22 mouse cellular contexts compared by ENCODE assay signal in the genomic region with DNA sequence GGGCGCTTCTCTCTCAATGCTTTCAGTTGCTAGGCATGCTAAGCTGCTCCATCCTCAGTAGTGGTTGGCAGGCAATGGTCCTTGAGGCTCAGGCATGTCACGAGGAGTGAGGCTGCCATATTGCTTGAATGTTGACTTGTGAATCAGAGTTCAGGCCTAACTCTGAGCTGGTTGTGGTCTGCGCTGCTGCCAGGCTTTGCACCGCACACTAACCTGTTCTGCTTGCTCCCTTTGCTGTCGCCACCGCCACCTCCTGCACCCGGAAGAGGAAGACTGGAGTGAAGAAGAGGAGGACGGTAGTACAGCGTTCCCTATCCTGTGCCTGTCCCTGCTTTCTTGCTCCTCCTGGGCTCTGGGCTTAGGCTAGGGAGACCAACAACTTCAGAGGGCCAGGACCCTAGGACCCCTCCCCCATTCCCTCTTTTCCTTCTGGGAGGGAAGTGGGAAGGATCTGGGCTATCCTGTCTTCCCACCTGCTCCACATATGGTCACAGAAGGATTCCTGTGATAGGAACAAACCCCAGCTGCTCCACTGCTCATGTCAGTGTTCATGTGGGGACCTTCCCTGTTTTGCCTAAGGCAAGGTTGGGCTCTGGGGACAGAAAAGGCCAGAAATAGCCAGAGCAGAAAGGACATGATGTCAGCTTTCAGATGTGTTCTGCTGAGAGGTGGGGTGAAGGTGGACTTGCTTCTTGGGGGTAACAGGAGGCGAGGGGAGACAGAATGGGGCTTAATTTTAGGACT. TPM values are rescaled to one million over a fixed set of nuclear protein-coding genes. Genes with fewer than 3 reads are reported as not detected.
DNase-seq lines count a peak whose midpoint lies in the region; ATAC-seq and TF ChIP-seq lines count a peak whose summit lies in the region.
"Had no signal": no experiment of that assay in that cellular context is flagged by ENCODE, and none has a peak within 500 bp of the region (broad histone marks: within the 10 kb centered on the region; RNA-seq: fewer than 3 reads in every experiment).

No protein-coding gene starts in this region.

- peak overlapping the region; percentile 45 for H3K27ac ChIP-seq in forebrain, embryonic 10.5 days
- H3K27ac ChIP-seq in forebrain, postnatal 0 days (ENCODE audit: low read depth, low read length), result no peak overlapping the region
- peak overlapping the region; percentile 77 for H3K27ac ChIP-seq in heart, embryonic 13.5 days (replicated peaks)
- peak overlapping the region; percentile 71 for H3K27ac ChIP-seq in heart, embryonic 16.5 days (ENCODE audit: low read length)
- H3K27ac ChIP-seq: hindbrain, postnatal 0 days; intestine, embryonic 15.5 days; liver, embryonic 12.5 days; macrophage had no signal

- ATAC-seq in forebrain, postnatal 0 days, result no peak
- no peak for ATAC-seq in heart, embryonic 13.5 days (ENCODE audit: extremely low read depth, insufficient number of reproducible peaks, low FRiP score, low TSS enrichment)
- no peak for ATAC-seq in heart, embryonic 16.5 days (replicated peaks; ENCODE audit: extremely low read depth, insufficient read depth, low FRiP score)
- ATAC-seq: forebrain, embryonic 14.5 days; hindbrain, postnatal 0 days; intestine, embryonic 15.5 days; liver, embryonic 12.5 days; liver, postnatal 0 days; midbrain, embryonic 16.5 days had no signal

- peaks cover 62% of the 10 kb centered on the region for H3K79me2 ChIP-seq in myocyte (ENCODE audit: control insufficient read depth, insufficient read depth)

- no peak overlapping the region for H3K9ac ChIP-seq in forebrain, postnatal 0 days
- peak overlapping the region; percentile 75 for H3K9ac ChIP-seq in heart, embryonic 13.5 days
- H3K9ac ChIP-seq in heart, embryonic 16.5 days (ENCODE audit: low read length), result peak overlapping the region; percentile 0
- H3K9ac ChIP-seq: intestine, embryonic 15.5 days; liver, embryonic 12.5 days; liver, postnatal 0 days had no signal

- peak; percentile 42 for TF ChIP-seq POLR2A in myocyte (IDR thresholded peaks at IDR 0.05; ENCODE audit: insufficient read length, low read depth)

- no peak overlapping the region for H3ac ChIP-seq in myocyte (ENCODE audit: control insufficient read depth, insufficient read length)

- H3K4me2 ChIP-seq in forebrain, postnatal 0 days (ENCODE audit: low read depth), result no peak overlapping the region
- H3K4me2 ChIP-seq in heart, embryonic 13.5 days, result peak overlapping the region; percentile 71
- peak overlapping the region; percentile 63 for H3K4me2 ChIP-seq in heart, embryonic 16.5 days (ENCODE audit: low read depth, low read length)
- peak overlapping the region; percentile 89 for H3K4me2 ChIP-seq in myocyte (ENCODE audit: low read depth)
- H3K4me2 ChIP-seq: intestine, embryonic 15.5 days; liver, embryonic 12.5 days had no signal

- TF ChIP-seq CTCF in forebrain, postnatal 0 days (IDR thresholded peaks at IDR 0.05; ENCODE audit: low read depth), result no peak

- no peak for DNase-seq in forebrain, embryonic 10.5 days (ENCODE audit: extremely low spot score, low spot score)
- DNase-seq in forebrain, postnatal 0 days, result no peak
- no peak for DNase-seq in heart, adult 11 months
- no peak for DNase-seq in cerebellum, postnatal 36 days
- DNase-seq in natural killer cell, adult 2 months (ENCODE audit: low spot score in 2 of 2), result no peak
- DNase-seq: adrenal gland, postnatal 14 days; cerebellum, adult 11-12 months; cerebellum, adult 9-11 months; gastrocnemius, postnatal 25 days; kidney, postnatal 4 days; liver, postnatal 0 days; thymus, postnatal 4 days had no signal

- peaks cover 7% of the 10 kb centered on the region for H3K4me1 ChIP-seq in forebrain, embryonic 10.5 days
- no peaks in the 10 kb centered on the region for H3K4me1 ChIP-seq in forebrain, postnatal 0 days (ENCODE audit: insufficient read depth)
- peaks cover 99% of the 10 kb centered on the region for H3K4me1 ChIP-seq in heart, embryonic 13.5 days
- peaks cover 63% of the 10 kb centered on the region for H3K4me1 ChIP-seq in heart, embryonic 16.5 days (ENCODE audit: control insufficient read depth, insufficient read depth, low read length)
- H3K4me1 ChIP-seq: intestine, embryonic 15.5 days had no signal

- H3K27me3 ChIP-seq in forebrain, embryonic 10.5 days (ENCODE audit: poor library complexity, severe bottlenecking), result no peaks in the 10 kb centered on the region
- H3K27me3 ChIP-seq in forebrain, postnatal 0 days (ENCODE audit: insufficient read depth, low read length), result no peaks in the 10 kb centered on the region
- no peaks in the 10 kb centered on the region for H3K27me3 ChIP-seq in heart, embryonic 13.5 days (replicated peaks)
- H3K27me3 ChIP-seq in heart, embryonic 16.5 days (ENCODE audit: control insufficient read depth, insufficient read depth, low read length), result no peaks in the 10 kb centered on the region
- no peaks in the 10 kb centered on the region for H3K27me3 ChIP-seq in myocyte (ENCODE audit: control insufficient read depth, insufficient read depth, insufficient read length)
- H3K27me3 ChIP-seq: intestine, embryonic 15.5 days had no signal

- no peaks in the 10 kb centered on the region for H3K9me3 ChIP-seq in forebrain, embryonic 10.5 days
- no peaks in the 10 kb centered on the region for H3K9me3 ChIP-seq in forebrain, postnatal 0 days (ENCODE audit: low read length)
- no peaks in the 10 kb centered on the region for H3K9me3 ChIP-seq in heart, embryonic 13.5 days
- no peaks in the 10 kb centered on the region for H3K9me3 ChIP-seq in heart, embryonic 16.5 days (replicated peaks; ENCODE audit: control insufficient read depth, low read length)
- H3K9me3 ChIP-seq: intestine, embryonic 15.5 days; liver, embryonic 12.5 days had no signal

- 88% methylated on average over 10 of the region's 10 CpGs for WGBS in forebrain, embryonic 10.5 days
- 85% methylated on average over 10 of the region's 10 CpGs for WGBS in forebrain, postnatal 0 days
- 76% methylated on average over 10 of the region's 10 CpGs for WGBS in heart, embryonic 13.5 days
- WGBS in heart, embryonic 16.5 days, result 71% methylated on average over 10 of the region's 10 CpGs

- no peaks in the 10 kb centered on the region for H3K36me3 ChIP-seq in forebrain, embryonic 10.5 days (replicated peaks)
- no peaks in the 10 kb centered on the region for H3K36me3 ChIP-seq in forebrain, postnatal 0 days (ENCODE audit: insufficient read depth)
- H3K36me3 ChIP-seq in heart, embryonic 13.5 days, result peaks cover 98% of the 10 kb centered on the region
- peaks cover 22% of the 10 kb centered on the region for H3K36me3 ChIP-seq in heart, embryonic 16.5 days (ENCODE audit: control insufficient read depth, insufficient read depth)
- peaks cover 36% of the 10 kb centered on the region for H3K36me3 ChIP-seq in myocyte (ENCODE audit: control insufficient read depth, insufficient read depth)
- H3K36me3 ChIP-seq: intestine, embryonic 15.5 days; liver, embryonic 12.5 days had no signal

- no peak overlapping the region for H3K4me3 ChIP-seq in forebrain, embryonic 10.5 days
- H3K4me3 ChIP-seq in forebrain, postnatal 0 days (ENCODE audit: low read depth, low read length), result no peak overlapping the region
- H3K4me3 ChIP-seq in heart, embryonic 13.5 days, result peak overlapping the region; percentile 23
- peak overlapping the region; percentile 1 for H3K4me3 ChIP-seq in heart, embryonic 16.5 days (ENCODE audit: low read length)
- peak overlapping the region; percentile 29 for H3K4me3 ChIP-seq in myocyte
- H3K4me3 ChIP-seq: intestine, embryonic 15.5 days; liver, embryonic 12.5 days had no signal

TF ChIP-seq in myocyte, 11 proteins besides CTCF, POLR2A, EP300 and RAD21:
- TF ChIP-seq POLR2AphosphoS2 (IDR thresholded peaks at IDR 0.05; ENCODE audit: insufficient read length, low read depth) (peak; percentile 62), MYOG (IDR thresholded peaks at IDR 0.05; ENCODE audit: control insufficient read depth in 1 of 3, insufficient read depth in 1 of 3, insufficient read length in 2 of 3, low read depth in 2 of 3) (peak in 2 of 3 experiments; percentile 37 to 71), MAX (IDR thresholded peaks at IDR 0.05; ENCODE audit: low read depth) (no peak), MYOD1 (IDR thresholded peaks at IDR 0.05; ENCODE audit: control insufficient read depth in 1 of 3, insufficient read length in 2 of 3, low read depth in 2 of 3) (peak in 2 of 3 experiments; percentile 16 to 75)

RNA-seq across cellular contexts. Expression of a gene that starts 7.5 kb away (rescaled TPM):
- polyA plus RNA-seq in forebrain, embryonic 10.5 days (2016; fragmentation: Nextera tagmentation; extraction: Ambion mirVana), result 0.45 TPM in 1 of 2 replicates, not detected in the other
- 0.67 and 0.77 TPM in 2 replicates for total RNA-seq in forebrain, postnatal 0 days (2014; rRNA removed)
- polyA plus RNA-seq in forebrain, postnatal 0 days (2015; fragmentation: Nextera tagmentation; extraction: Ambion mirVana), result 0.63 and 0.89 TPM in 2 replicates
- polyA plus RNA-seq in heart, embryonic 13.5 days (2015; fragmentation: Nextera tagmentation; extraction: Ambion mirVana), result 5,554 and 6,221 TPM in 2 replicates
- 9,605 and 10,628 TPM in 2 replicates for polyA plus RNA-seq in heart, embryonic 16.5 days (2015; fragmentation: Nextera tagmentation; extraction: Ambion mirVana)
- 2,000 TPM for polyA plus RNA-seq in myocyte (2012; fragmentation: generic; extraction: Trizol)
- total RNA-seq: megakaryocyte-erythroid progenitor cell, adult 5-6 weeks had no signal
- polyA plus RNA-seq: macrophage had no signal

RNA-seq across cellular contexts. Expression of a gene that starts 25.3 kb away (rescaled TPM):
- 3.1 and 3.7 TPM in 2 replicates for polyA plus RNA-seq in forebrain, embryonic 10.5 days (2016; fragmentation: Nextera tagmentation; extraction: Ambion mirVana)
- total RNA-seq in forebrain, postnatal 0 days (2014; rRNA removed), result 0.31 and 0.81 TPM in 2 replicates
- polyA plus RNA-seq in forebrain, postnatal 0 days (2015; fragmentation: Nextera tagmentation; extraction: Ambion mirVana), result 0.35 and 0.40 TPM in 2 replicates
- 4.0 and 4.4 TPM in 2 replicates for polyA plus RNA-seq in heart, embryonic 13.5 days (2015; fragmentation: Nextera tagmentation; extraction: Ambion mirVana)
- 5.9 TPM in 2 replicates for polyA plus RNA-seq in heart, embryonic 16.5 days (2015; fragmentation: Nextera tagmentation; extraction: Ambion mirVana)
- polyA plus RNA-seq in myocyte (2012; fragmentation: generic; extraction: Trizol), result 0.46 TPM
- total RNA-seq: adrenal gland, postnatal 14 days; gastrocnemius, postnatal 25 days; megakaryocyte-erythroid progenitor cell, adult 5-6 weeks had no signal

Comparison
In these comparisons a context has a peak if more than half of its experiments do, and no peak if none do; other contexts are left out.
1. H3K4me3 ChIP-seq: peak in heart, embryonic 13.5 days (single experiment), heart, embryonic 16.5 days (single experiment) and myocyte (single experiment); none in forebrain, embryonic 10.5 days (single experiment) and forebrain, postnatal 0 days (single experiment).
2. RNA of a gene that starts 7.5 kb away (polyA plus RNA-seq): 9,605 to 10,628 TPM in heart, embryonic 16.5 days, 5,554 to 6,221 TPM in heart, embryonic 13.5 days and 2,000 TPM in myocyte (single experiment); 0.63 to 0.89 TPM in forebrain, postnatal 0 days and 0.45 TPM in forebrain, embryonic 10.5 days; every median in the first group is over 1,000 times any median in the second.